Mouse (Mus musculus): ENCODE results near the gene Ldhb.
"Not testable (repeated sequence)": the region's sequence is repeated elsewhere in the genome, so short reads cannot be mapped to it uniquely, and the experiment has no call there.

Ldhb gene

DNA sequence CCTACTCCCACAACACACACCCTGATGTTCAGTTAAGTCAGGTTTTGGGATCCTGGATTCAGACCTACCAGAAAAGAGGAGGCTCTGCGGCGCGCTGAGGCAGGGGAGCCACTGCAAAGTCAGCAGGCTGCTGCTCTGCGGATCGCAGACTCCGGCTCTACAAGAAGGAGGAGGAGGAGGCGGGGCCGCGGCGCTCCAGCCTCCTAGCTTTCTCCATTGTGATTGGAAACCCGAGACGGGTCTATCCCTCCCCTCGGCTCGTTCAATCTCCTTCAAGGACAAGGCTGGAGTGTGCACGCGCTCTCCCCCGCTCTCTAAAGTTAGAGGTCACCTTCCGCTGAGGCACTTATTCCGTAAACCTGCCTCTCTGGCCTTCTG, at the start of gene Ldhb:
TSS of gene Ldhb (minus strand) at position 173 of the 378 bp plus-strand sequence.
- DNase-seq (ENCODE audit: low spot score), result peak; percentile 54

DNA sequence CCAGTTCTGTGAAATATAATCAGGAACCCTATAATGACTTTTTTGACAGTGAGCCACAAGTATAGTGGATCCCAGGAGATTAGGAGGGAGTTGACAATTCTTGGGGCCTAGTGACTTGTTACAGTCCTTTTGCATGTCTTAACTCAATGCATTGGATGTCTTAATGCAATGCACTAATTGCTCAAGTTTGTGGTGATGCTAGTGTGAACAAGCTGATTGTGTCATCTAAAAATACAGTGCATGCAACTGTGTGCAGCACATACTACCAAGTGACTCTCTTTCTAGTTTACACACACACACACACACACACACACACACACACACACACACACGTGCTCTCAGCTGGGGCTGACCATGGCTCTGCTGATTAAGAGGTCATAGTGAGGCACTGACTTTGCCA, 48.2 kb upstream of the Ldhb start:
- no peak for DNase-seq (ENCODE audit: low spot score)

GRCm38 (mm10) chr6:142551482-142551881, 43.7 kb upstream of the Ldhb start:
- no peak for DNase-seq (ENCODE audit: low spot score)

DNA sequence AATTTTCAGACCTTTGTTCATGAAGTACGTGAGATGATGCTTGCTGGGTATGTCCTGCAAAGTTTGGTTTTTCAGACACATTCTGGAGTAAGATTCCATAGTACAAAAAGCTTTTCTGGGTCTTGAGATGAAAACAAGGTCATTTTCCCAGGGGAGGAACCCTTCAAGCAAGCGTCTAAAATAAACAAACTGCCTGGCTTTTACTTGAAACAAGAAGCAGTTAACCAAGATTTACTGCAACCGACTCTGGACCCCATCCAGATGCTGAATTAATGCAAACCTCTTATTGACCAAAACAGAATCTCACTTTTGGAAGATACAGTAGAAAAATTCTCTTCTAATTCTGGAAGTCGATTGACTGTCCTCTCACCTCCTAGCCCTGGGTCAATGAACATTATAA, 43.1 kb upstream of the Ldhb start:
- no peak for DNase-seq (ENCODE audit: low spot score)

DNA sequence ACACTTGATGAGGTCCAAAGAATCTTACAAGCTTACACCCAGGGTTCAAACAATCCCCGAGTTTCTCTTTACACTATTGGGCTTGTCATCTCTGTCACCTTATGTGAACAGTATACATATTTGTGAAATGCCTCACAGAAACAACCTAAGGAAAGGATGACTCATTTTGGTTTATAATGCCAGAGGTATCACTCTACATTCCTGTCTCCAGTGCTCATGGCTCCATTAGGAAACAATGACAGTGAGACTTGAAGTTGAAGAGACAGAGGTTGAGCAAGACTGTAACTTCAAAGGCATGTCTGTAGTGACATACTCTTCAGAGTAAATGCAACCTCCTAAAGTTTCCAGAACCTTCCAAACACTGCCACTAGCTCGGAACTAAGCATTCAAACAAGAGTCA, 40.6 kb upstream of the Ldhb start:
- no peak for DNase-seq (ENCODE audit: low spot score)

- DNase-seq (ENCODE audit: low spot score), result no peak
Observed at GRCm38 (mm10) chr6:142545132-142545531, 37.4 kb upstream of the Ldhb start.

DNA sequence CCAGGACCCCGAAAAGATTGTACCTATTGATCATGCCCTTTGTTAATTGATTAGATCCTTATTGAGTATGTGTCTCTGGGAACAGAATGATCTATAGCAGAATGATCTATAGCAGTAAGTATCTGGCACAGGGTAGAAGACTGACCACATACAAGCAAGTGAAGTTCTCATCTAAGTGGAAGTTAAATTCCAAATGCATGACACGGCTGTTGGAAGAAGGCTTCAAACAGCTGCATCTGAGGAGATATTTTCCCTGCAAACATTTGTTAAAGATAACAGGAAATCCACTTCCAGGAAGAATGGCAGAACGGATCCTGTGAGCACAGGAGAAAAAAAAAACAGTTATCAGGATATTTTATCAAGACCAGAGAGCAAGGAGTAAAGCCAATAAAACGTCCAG, 35.9 kb upstream of the Ldhb start:
- DNase-seq (ENCODE audit: low spot score), result no peak

- DNase-seq (ENCODE audit: low spot score), result no peak
Observed at GRCm38 (mm10) chr6:142542800-142543175, 35.0 kb upstream of the Ldhb start.

GRCm38 (mm10) chr6:142542082-142542799, 34.5 kb upstream of the Ldhb start:
- DNase-seq (ENCODE audit: low spot score), result no peak

- DNase-seq (ENCODE audit: low spot score), result no peak
Observed at GRCm38 (mm10) chr6:142540561-142541160, 32.9 kb upstream of the Ldhb start.

DNA sequence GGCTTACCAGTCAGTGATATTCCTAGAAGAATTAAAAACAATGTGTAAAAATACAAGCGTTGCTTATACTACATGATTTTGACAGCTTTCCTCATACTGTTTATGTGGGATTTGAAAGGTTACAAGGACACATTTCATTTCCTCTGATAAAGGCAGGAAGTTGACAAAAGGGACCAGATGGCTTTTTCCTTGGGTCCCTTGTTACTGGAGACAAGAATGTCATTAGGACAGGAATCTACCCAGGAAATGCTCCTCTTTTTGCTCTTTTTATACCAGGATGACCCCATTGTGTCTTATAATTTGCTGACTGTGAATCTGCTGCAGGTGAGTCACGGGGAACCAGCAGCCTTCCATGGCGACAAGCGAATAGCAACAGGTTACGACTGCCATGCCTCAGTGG, 32.4 kb upstream of the Ldhb start:
- DNase-seq (ENCODE audit: low spot score), result no peak

GRCm38 (mm10) chr6:142538503-142538902, 30.7 kb upstream of the Ldhb start:
- DNase-seq (ENCODE audit: low spot score), result no peak

DNA sequence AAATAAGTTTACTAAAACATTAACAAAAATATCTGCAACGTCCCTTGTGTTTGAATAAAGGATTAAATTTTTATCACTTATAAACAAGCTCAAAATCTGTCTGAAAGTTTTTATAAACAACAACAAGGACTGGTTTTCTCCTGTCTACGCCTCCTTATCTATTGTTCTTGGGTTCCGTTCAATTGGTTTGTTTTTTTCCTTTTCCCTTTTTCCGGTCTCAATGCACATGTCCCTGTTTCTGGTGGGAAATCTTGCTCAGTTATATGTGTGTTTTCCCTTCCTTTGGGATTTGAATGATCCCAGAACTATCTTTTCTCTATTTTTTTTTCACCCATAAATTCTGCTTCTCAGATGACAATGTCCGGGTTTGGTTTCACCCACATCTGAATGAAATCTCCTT, 25.7 kb upstream of the Ldhb start:
- no peak for DNase-seq (ENCODE audit: low spot score)

- no peak for DNase-seq (ENCODE audit: low spot score)
Observed at GRCm38 (mm10) chr6:142532686-142533085, 24.9 kb upstream of the Ldhb start.

- no peak for DNase-seq (ENCODE audit: low spot score)
Observed at GRCm38 (mm10) chr6:142532141-142532540, 24.4 kb upstream of the Ldhb start.

- DNase-seq (ENCODE audit: low spot score), result no peak
Observed at GRCm38 (mm10) chr6:142530378-142530777, 22.6 kb upstream of the Ldhb start.

- DNase-seq (ENCODE audit: low spot score), result no peak
Observed at GRCm38 (mm10) chr6:142529680-142530079, 21.9 kb upstream of the Ldhb start.

DNA sequence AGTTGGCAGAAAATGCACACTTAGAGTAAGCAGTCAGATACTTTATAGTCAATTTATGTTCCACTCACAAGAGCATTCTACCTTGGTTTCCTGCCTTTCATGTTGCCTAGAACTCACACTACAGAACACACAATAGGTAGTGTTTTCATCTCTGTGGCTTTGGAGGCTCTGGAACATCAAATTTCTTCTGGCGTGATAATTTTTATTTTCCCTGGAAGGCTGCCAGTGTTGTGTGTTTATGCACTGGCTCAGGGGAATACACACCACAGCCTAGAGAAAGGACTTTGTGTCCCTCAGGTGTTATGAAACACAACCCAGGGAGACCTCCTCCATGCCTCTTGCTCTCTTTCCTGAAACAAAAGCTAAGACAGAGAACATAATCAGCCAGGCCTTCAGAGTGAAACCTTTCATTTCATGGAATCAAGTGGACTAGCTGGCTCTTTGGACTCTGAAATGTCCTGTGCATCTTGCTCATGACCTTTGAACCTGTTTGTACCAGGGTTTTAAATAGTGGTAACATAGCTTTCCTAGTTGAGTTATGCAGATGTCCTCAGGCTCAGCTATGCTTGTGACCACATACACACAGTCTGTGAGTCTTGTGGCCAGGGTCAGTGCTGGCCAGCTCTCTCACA, 20.3 kb upstream of the Ldhb start:
- no peak for DNase-seq (ENCODE audit: low spot score)

DNA sequence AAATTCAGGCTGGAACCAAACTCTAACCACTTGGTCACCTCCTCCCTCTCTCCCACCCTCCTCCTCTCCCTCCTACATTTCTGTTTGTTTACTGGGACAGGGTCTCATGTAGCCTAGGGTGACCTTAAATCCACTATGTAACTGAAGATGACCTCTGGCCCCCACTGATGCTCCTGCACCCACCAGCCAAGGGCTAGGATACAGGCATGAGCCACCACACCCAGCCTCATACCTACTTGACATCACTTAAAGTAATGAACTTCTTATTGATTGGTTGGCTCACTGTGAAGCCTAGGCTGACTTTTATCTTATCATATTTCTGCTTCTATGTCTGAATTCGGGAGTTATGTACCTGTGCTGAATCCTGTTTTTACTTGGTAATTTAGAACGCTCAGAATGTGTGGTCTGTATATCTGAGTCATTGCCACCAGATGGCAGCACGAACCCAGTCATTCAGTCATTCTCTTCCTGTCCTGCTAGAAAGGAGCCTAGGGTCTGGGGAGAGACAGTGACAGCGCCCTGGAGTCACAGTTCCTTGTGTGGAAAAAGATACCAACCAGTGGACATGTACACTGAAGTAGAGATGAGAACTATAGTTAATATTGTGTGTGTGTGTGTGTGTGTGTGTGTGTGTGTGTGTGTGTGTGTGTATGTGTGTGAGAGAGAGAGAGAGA, 17.0 kb upstream of the Ldhb start:
- DNase-seq (ENCODE audit: low spot score), result peak; percentile 61

GRCm38 (mm10) chr6:142521591-142522110, 13.9 kb upstream of the Ldhb start:
- DNase-seq (ENCODE audit: low spot score), result no peak

GRCm38 (mm10) chr6:142519110-142519509, 11.4 kb upstream of the Ldhb start:
- DNase-seq (ENCODE audit: low spot score), result peak; percentile 59

GRCm38 (mm10) chr6:142515379-142515778, 7.6 kb upstream of the Ldhb start:
- not testable (repeated sequence) for DNase-seq (ENCODE audit: low spot score)

GRCm38 (mm10) chr6:142514912-142515311, 7.2 kb upstream of the Ldhb start:
- DNase-seq (ENCODE audit: low spot score), result no peak

Measured in MN1 (cell line).